Mouse (Mus musculus): ENCODE measurements around the gene Coq3. TPM values are rescaled to one million over a fixed set of nuclear protein-coding genes. Genes with fewer than 3 reads are reported as not detected.

Coq3 gene
- polyA plus RNA-seq, 1 experiment from 2014 or later: 15.6 TPM

DNA sequence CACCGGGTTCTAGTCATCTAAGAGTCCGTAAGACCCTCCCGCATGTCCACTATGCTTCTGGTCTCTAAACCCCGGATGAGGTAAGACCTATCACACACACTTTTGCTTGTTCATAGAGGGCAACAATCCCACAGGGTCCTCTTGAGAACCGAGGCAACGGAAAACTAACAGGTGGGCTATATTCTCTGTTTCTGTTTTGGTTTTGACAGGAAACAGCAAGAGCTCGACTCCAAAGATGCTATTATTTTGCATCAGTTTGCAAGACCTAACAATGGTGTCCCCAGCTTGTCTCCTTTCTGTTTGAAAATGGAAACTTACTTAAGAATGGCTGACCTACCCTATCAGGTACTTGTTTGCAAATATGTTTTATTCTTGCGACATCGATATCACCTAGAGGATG lies 57.0 kb downstream of the Coq3 start:
- no peak overlapping the region for H3K9ac ChIP-seq (ENCODE audit: low read depth, low read length)
- H3K4me1 ChIP-seq (replicated peaks; ENCODE audit: insufficient read depth, low read length): peaks cover 4% of the 10 kb centered on the region; the same call in 1 of the 2 replicates
- no peak overlapping the region for H3K4me2 ChIP-seq (ENCODE audit: low read length)
- ATAC-seq (replicated peaks; ENCODE audit: low FRiP score, low read depth) (no peak), DNase-seq (ENCODE audit: low spot score) (no peak)
- 91% methylated on average over 9 of the region's 9 CpGs for WGBS
- no peak overlapping the region for H3K4me3 ChIP-seq (replicated peaks; ENCODE audit: low read depth, low read length)
- no peaks in the 10 kb centered on the region for H3K27me3 ChIP-seq (ENCODE audit: insufficient read depth, low read length)
- H3K36me3 ChIP-seq (ENCODE audit: insufficient read depth, low read length): no peaks in the 10 kb centered on the region
- no peaks in the 10 kb centered on the region for H3K9me3 ChIP-seq (replicated peaks; ENCODE audit: low read length)
- no peak overlapping the region for H3K27ac ChIP-seq
- TF ChIP-seq CTCF (IDR thresholded peaks at IDR 0.05; ENCODE audit: low read depth): no peak

DNA sequence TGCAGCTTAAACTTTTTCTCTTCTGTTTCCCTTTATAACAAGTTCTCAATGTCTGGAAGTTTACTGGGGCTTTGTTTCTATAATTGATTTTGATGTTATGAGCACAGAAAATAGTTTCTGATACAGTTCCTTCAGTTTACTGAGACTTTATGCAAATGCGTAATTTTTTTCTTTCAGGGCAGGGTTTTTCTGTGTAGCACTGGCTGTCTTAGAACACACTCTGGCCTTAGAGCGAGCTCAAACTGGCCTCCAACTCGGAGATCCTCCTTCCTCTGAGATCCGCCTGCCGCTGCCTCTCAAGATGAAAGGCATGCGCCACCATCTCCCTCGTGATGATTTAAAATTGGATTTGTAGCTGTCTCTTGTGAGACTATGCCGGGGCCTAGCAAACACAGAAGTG lies 58.4 kb downstream of the Coq3 start:
- Histone ChIP-seq H3K4me3 (replicated peaks; ENCODE audit: low read depth, low read length) (no peak overlapping the region), H3K9ac (ENCODE audit: low read depth, low read length) (no peak overlapping the region), H3K27ac (no peak overlapping the region), H3K27me3 (ENCODE audit: insufficient read depth, low read length) (no peaks in the 10 kb centered on the region), H3K4me1 (replicated peaks; ENCODE audit: insufficient read depth, low read length) (no peaks in the 10 kb centered on the region), H3K36me3 (ENCODE audit: insufficient read depth, low read length) (no peaks in the 10 kb centered on the region), H3K4me2 (ENCODE audit: low read length) (no peak overlapping the region), H3K9me3 (replicated peaks; ENCODE audit: low read length) (no peaks in the 10 kb centered on the region)
- no peak for ATAC-seq (replicated peaks; ENCODE audit: low FRiP score, low read depth)
- no peak for TF ChIP-seq CTCF (IDR thresholded peaks at IDR 0.05; ENCODE audit: low read depth)
- 92% methylated on average over 8 of the region's 8 CpGs for WGBS
- DNase-seq (ENCODE audit: low spot score): no peak

GRCm38 (mm10) chr4:21944672-21945071 lies 65.2 kb downstream of the Coq3 start:
- Histone ChIP-seq H3K9ac (ENCODE audit: low read depth, low read length) (no peak overlapping the region), H3K36me3 (ENCODE audit: insufficient read depth, low read length) (no peaks in the 10 kb centered on the region), H3K4me3 (replicated peaks; ENCODE audit: low read depth, low read length) (no peak overlapping the region), H3K4me1 (replicated peaks; ENCODE audit: insufficient read depth, low read length) (no peaks in the 10 kb centered on the region), H3K27me3 (ENCODE audit: insufficient read depth, low read length) (no peaks in the 10 kb centered on the region), H3K27ac (no peak overlapping the region), H3K9me3 (replicated peaks; ENCODE audit: low read length) (no peaks in the 10 kb centered on the region), H3K4me2 (ENCODE audit: low read length) (no peak overlapping the region)
- ATAC-seq (replicated peaks; ENCODE audit: low FRiP score, low read depth) (no peak), DNase-seq (ENCODE audit: low spot score) (no peak)
- 81% methylated on average over 3 of the region's 3 CpGs for WGBS
- no peak for TF ChIP-seq CTCF (IDR thresholded peaks at IDR 0.05; ENCODE audit: low read depth)

GRCm38 (mm10) chr4:21951444-21951843 lies 72.0 kb downstream of the Coq3 start:
- Histone ChIP-seq H3K4me3 (replicated peaks; ENCODE audit: low read depth, low read length) (no peak overlapping the region), H3K36me3 (ENCODE audit: insufficient read depth, low read length) (no peaks in the 10 kb centered on the region), H3K9ac (ENCODE audit: low read depth, low read length) (no peak overlapping the region), H3K27me3 (ENCODE audit: insufficient read depth, low read length) (no peaks in the 10 kb centered on the region), H3K4me1 (replicated peaks; ENCODE audit: insufficient read depth, low read length) (no peaks in the 10 kb centered on the region), H3K9me3 (replicated peaks; ENCODE audit: low read length) (no peaks in the 10 kb centered on the region), H3K27ac (no peak overlapping the region), H3K4me2 (ENCODE audit: low read length) (no peak overlapping the region)
- ATAC-seq (replicated peaks; ENCODE audit: low FRiP score, low read depth) (no peak), DNase-seq (ENCODE audit: low spot score) (peak; percentile 59)
- 47% methylated on average over 6 of the region's 6 CpGs for WGBS
- TF ChIP-seq CTCF (IDR thresholded peaks at IDR 0.05; ENCODE audit: low read depth): peak; percentile 76

GRCm38 (mm10) chr4:21952255-21952654 lies 72.8 kb downstream of the Coq3 start:
- Histone ChIP-seq H3K4me3 (replicated peaks; ENCODE audit: low read depth, low read length) (no peak overlapping the region), H3K4me2 (ENCODE audit: low read length) (no peak overlapping the region), H3K27me3 (ENCODE audit: insufficient read depth, low read length) (no peaks in the 10 kb centered on the region), H3K36me3 (ENCODE audit: insufficient read depth, low read length) (no peaks in the 10 kb centered on the region), H3K4me1 (replicated peaks; ENCODE audit: insufficient read depth, low read length) (no peaks in the 10 kb centered on the region), H3K9ac (ENCODE audit: low read depth, low read length) (no peak overlapping the region), H3K27ac (no peak overlapping the region), H3K9me3 (replicated peaks; ENCODE audit: low read length) (no peaks in the 10 kb centered on the region)
- TF ChIP-seq CTCF (IDR thresholded peaks at IDR 0.05; ENCODE audit: low read depth): no peak
- DNase-seq (ENCODE audit: low spot score): no peak
- no peak for ATAC-seq (replicated peaks; ENCODE audit: low FRiP score, low read depth)
- WGBS: 51% methylated on average over 2 of the region's 2 CpGs

DNA sequence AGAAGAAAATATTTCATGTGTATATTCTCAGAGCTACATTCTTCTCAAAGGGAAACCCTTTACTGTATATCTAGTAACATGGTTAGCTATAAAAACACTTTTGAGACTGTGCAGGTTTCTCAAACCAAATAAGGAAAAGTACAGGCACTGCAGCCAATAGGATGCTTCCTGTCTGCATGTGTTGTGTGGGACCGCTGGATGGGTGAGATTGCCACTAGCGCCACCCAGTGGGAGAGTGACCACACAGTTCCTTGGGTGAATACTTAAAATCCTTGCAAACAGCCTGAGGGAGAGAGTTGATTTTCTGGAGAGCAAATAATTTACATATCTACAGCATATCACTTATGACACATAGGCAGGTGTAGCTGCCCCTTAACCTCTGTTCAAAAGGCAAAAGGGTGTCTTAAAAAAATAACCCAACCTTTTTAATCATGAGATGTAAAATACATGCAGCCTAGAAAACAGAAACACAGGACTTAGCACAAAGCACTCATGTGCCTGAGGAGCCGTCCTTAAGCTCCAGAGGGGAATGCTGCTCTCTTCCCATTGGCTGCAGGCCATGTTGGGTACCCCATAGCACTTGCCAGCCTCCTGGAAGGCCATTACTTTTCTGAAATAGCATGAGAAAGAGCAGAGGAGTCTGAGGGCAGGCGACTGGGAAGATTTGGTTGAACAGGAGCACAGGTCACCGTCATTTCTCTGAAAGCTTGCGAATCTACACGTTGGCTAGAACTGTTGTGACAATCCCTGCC lies 78.3 kb downstream of the Coq3 start:
- H3K4me1 ChIP-seq (replicated peaks; ENCODE audit: insufficient read depth, low read length): no peaks in the 10 kb centered on the region
- H3K9me3 ChIP-seq (replicated peaks; ENCODE audit: low read length): no peaks in the 10 kb centered on the region
- no peaks in the 10 kb centered on the region for H3K36me3 ChIP-seq (ENCODE audit: insufficient read depth, low read length)
- no peak overlapping the region for H3K9ac ChIP-seq (ENCODE audit: low read depth, low read length)
- ATAC-seq (replicated peaks; ENCODE audit: low FRiP score, low read depth): peak; percentile 77
- no peak overlapping the region for H3K27ac ChIP-seq
- H3K27me3 ChIP-seq (ENCODE audit: insufficient read depth, low read length): no peaks in the 10 kb centered on the region
- TF ChIP-seq CTCF (IDR thresholded peaks at IDR 0.05; ENCODE audit: low read depth): peak; percentile 77
- WGBS: 61% methylated on average over 7 of the region's 7 CpGs
- H3K4me2 ChIP-seq (ENCODE audit: low read length): no peak overlapping the region
- DNase-seq (ENCODE audit: low spot score): peak; percentile 81
- no peak overlapping the region for H3K4me3 ChIP-seq (replicated peaks; ENCODE audit: low read depth, low read length)

Other genes starting within 250 kb of the Coq3 start
- gene Prdm13, start 193.7 kb upstream of the Coq3 start, polyA plus RNA-seq (2015; fragmentation: Nextera tagmentation; extraction: Ambion mirVana): not detected in 2 replicates
- gene Ccnc, start 152.0 kb upstream of the Coq3 start, polyA plus RNA-seq (2015; fragmentation: Nextera tagmentation; extraction: Ambion mirVana): 37.4 and 40.2 TPM in 2 replicates
- gene Usp45, start 112.5 kb upstream of the Coq3 start, polyA plus RNA-seq (2015; fragmentation: Nextera tagmentation; extraction: Ambion mirVana): 4.0 and 4.7 TPM in 2 replicates
- gene Tstd3, start 112.5 kb upstream of the Coq3 start, polyA plus RNA-seq (2015; fragmentation: Nextera tagmentation; extraction: Ambion mirVana): 10.8 and 14.0 TPM in 2 replicates
- gene Pnisr, start 32.1 kb upstream of the Coq3 start, polyA plus RNA-seq (2015; fragmentation: Nextera tagmentation; extraction: Ambion mirVana): 97.4 and 117 TPM in 2 replicates
- gene Faxc, start 51.7 kb downstream of the Coq3 start, polyA plus RNA-seq (2015; fragmentation: Nextera tagmentation; extraction: Ambion mirVana): 1.7 and 2.0 TPM in 2 replicates